Mouse (Mus musculus) testis, adult 2 months (tissue): ENCODE results near the gene Dntt. TPM values are rescaled to one million over a fixed set of nuclear protein-coding genes. Genes with fewer than 3 reads are reported as not detected.

Experiments
- H3K27ac ChIP-seq: fragments of 200-500 bp; 2 replicates; pipeline ENCODE4 v1.5.1; 2012; ENCODE audit warnings: low read depth, low read length; ENCODE audit not compliant: control insufficient read depth, insufficient read depth
- H3K27me3 ChIP-seq: fragments of 200-500 bp; 2 replicates; pipeline ENCODE4 v1.6.1; 2012; ENCODE audit warnings: mild to moderate bottlenecking, low read length, moderate library complexity; ENCODE audit not compliant: control insufficient read depth, insufficient read depth
- H3K36me3 ChIP-seq: fragments of 200-500 bp; 2 replicates; pipeline ENCODE4 v1.6.1; 2012; ENCODE audit warnings: mild to moderate bottlenecking, low read length; ENCODE audit not compliant: control insufficient read depth, insufficient read depth
- H3K4me1 ChIP-seq: fragments of 200-500 bp; 2 replicates; pipeline ENCODE4 v1.6.1; 2012; ENCODE audit warnings: low read length; ENCODE audit not compliant: control insufficient read depth, insufficient read depth
- H3K4me3 ChIP-seq: fragments of 200-500 bp; 2 replicates; pipeline ENCODE4 v1.5.1; 2012; ENCODE audit warnings: low read depth, mild to moderate bottlenecking, low read length, moderate library complexity, mixed read lengths; ENCODE audit not compliant: control insufficient read depth
- CTCF ChIP-seq: fragments of 200-500 bp; IDR thresholded peaks from 2 replicates; pipeline ENCODE4 v1.5.1; 2012; ENCODE audit warnings: low read depth, mild to moderate bottlenecking, inconsistent platforms, low read length, moderate library complexity; ENCODE audit not compliant: control insufficient read depth, insufficient read depth, insufficient replicate concordance
- POLR2A ChIP-seq: fragments of 200-500 bp; IDR thresholded peaks from 2 replicates; pipeline ENCODE4 v1.6.1; 2012; ENCODE audit warnings: low read depth, mild to moderate bottlenecking, inconsistent platforms, low read length, moderate library complexity; ENCODE audit not compliant: control insufficient read depth
- polyA plus RNA-seq: library from polyadenylated mRNA; depleted of rRNA; stranded (reverse); fragments of >200 nt; gene quantifications from 2 replicates; pipeline ENCODE4 v1.2.3, GENCODE M21; 2012

The Dntt gene
- polyA plus RNA-seq, 1 experiment = 0.25 TPM

DNA sequence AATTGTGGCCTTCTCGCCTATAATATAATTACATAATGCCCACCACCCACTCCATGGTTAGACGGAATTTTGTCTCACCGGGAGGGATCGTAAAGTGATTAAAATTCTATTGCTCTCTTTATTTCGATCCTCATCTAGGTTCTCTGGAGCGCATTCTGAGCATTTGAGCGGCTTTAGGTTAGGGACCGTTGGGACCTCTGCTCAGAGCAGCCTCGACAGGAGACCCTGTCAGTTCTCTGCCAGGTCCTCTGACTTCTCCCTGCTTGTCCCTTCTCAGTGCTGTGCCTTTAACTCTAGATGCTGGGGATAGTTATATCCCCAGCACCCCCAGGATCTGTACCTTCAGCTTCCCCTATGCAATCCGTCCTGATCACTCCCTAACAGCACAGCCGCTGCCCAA is 37.0 kb upstream of the Dntt start:
- H3K27ac ChIP-seq = no peak overlapping the region
- no peaks in the 10 kb centered on the region for H3K4me1 ChIP-seq
- no peaks in the 10 kb centered on the region for H3K36me3 ChIP-seq
- no peak for TF ChIP-seq POLR2A
- H3K27me3 ChIP-seq = no peaks in the 10 kb centered on the region
- no peak overlapping the region for H3K4me3 ChIP-seq

DNA sequence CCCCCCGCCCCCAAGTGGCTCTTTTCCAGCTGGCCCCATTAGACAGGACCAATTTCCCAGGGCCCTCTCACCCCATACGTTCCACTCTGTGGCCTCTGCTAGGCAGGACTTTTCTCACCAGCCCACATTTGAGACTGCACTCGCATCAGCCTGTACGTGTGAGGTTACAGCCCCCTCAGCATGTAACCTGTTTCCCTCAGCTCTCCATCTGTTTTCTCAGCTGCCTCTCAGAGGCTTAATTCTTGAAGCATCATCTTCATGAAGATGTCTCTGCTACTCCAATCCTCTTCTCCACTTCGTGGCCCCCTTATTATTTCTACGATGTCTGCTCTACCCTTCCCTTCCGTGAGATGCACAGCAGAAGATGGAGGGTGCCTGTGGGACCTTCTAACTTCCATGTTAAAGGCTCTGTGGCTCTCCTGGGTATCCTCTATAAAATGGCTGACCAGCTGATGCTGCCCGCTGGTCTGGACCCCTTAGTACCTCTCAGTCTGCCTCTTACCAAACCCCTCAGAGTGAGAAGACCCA is 36.5 kb upstream of the Dntt start:
- H3K4me1 ChIP-seq = no peaks in the 10 kb centered on the region
- H3K27me3 ChIP-seq = no peaks in the 10 kb centered on the region
- no peaks in the 10 kb centered on the region for H3K36me3 ChIP-seq
- H3K4me3 ChIP-seq = no peak overlapping the region
- no peak overlapping the region for H3K27ac ChIP-seq
- TF ChIP-seq CTCF = no peak
- TF ChIP-seq POLR2A = no peak

DNA sequence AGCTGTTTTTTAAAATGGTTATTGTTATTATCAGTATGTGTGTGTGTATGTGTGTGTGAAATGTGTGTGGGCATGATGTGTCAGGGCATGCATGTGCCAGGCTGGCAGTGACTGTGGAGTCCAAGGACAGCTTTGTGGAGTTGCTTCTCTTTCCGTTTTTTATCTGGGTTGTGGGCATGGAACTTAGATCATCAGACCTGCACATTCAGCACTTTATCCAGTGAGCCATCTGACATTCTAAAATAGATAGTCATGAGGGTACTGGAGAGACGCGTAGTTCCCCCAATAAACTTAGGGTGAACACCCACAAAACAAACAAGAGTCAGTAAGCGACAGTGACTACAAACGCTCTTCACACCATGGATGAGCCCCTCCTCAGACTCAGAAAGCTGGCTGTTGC is 35.7 kb upstream of the Dntt start:
- TF ChIP-seq CTCF (no peak), POLR2A (no peak)
- Histone ChIP-seq H3K4me3 (no peak overlapping the region), H3K27ac (no peak overlapping the region), H3K27me3 (no peaks in the 10 kb centered on the region), H3K36me3 (no peaks in the 10 kb centered on the region), H3K4me1 (no peaks in the 10 kb centered on the region)

DNA sequence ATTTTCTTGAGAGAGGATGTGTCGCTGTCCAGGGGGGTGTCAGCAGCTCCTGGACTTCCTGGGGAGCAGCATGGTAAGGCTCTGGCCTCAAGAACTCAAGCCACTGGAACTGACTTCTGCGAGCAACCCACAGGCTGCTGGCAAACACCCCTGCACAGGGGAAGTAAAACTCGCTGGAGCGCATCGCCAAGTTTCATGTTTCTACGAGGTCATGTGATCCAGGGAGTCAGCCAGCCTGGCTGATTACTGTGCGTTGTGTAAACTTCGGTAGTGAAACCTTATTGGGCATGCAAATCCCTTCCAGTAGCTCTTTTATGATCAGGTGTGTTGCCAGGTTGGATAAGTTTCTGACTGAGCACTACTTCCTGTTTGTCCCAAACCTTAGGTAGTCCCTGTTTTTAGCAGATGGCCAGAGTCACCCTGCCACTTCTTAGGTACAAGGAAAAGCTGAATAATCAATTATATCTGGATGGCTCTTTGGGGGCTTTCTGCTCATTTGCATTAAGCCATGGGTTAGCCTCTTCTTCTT is 35.0 kb upstream of the Dntt start, which contains the start of gene Blnk:
Gene Blnk, minus strand, starts transcription at position 479 of the 529 bp plus-strand sequence.
- no peaks in the 10 kb centered on the region for H3K27me3 ChIP-seq
- no peak within 1 kb of the TSS for H3K27ac ChIP-seq
- H3K4me1 ChIP-seq = no peaks in the 10 kb centered on the region
- no peak within 1 kb of the TSS for H3K4me3 ChIP-seq
- TF ChIP-seq POLR2A (no peak), CTCF (no peak)
- H3K36me3 ChIP-seq = no peaks in the 10 kb centered on the region

DNA sequence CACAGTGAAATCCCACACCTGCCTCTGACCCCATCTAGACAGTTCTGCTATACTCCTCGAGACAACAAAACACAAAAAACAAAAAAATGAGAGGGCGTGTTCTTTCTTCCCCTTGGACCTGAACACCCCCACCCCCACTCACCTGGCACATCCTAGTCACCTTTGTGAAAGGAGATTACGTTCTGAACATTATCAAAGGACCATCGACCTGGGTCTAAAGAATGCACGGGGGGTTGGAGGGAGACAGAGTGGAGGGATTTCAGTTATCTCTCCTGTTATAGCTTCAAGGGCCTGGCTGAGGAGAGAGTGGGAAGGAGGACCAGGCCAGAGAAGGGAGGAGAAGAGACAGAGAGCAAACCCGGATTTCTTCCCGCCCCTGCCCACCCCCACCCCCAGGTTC is 34.2 kb upstream of the Dntt start:
- no peaks in the 10 kb centered on the region for H3K4me1 ChIP-seq
- no peaks in the 10 kb centered on the region for H3K36me3 ChIP-seq
- H3K27ac ChIP-seq = no peak overlapping the region
- no peak overlapping the region for H3K4me3 ChIP-seq
- H3K27me3 ChIP-seq = no peaks in the 10 kb centered on the region
- TF ChIP-seq POLR2A = no peak
- TF ChIP-seq CTCF = no peak

DNA sequence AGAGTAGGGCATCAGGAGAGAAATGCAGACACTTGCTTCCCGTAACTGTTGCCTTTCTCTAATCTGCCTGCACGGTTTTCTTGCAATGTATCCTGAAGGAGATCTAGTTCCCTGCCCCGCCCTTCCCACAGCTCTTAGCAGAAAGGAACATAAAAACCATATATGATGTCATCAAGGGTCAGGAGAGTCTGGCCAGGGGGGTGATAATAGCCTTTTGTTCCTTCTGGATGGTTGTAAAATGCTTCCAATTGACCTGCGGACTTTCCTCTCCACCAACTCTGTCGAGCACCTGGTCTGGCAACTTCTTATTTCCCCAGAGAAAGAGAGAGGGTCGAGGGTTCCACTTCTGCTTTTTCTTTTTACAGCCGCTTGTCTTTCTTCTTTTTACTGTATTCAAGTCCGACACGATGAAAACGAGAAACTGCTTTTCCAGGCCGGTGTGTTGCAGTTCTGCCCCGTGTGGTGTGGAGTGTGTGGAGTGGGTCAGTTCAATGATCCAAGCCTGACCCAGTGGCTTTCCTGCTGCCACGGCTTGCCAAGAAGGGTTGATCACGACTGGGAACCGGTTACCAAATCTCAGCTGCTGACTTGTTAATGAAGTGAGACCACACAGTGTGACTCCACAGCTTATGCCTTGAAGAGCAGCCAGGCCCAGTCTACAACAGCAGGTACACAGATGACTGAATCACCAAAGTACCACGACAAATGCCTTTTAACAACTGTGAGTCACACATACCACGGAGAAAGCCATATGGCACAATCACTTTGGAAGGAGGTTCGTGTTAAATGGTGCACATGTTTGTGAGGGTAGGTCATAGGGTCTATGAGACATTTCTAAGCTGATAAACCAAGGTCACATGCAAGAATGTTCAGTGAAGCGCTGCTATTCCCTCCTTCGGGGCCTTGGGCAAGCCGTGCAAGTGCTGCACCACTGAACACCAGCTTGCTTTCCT is 33.4 kb upstream of the Dntt start:
- H3K4me3 ChIP-seq = no peak overlapping the region
- H3K36me3 ChIP-seq = no peaks in the 10 kb centered on the region
- no peaks in the 10 kb centered on the region for H3K27me3 ChIP-seq
- H3K27ac ChIP-seq = no peak overlapping the region
- no peaks in the 10 kb centered on the region for H3K4me1 ChIP-seq
- TF ChIP-seq CTCF (no peak), POLR2A (no peak)

DNA sequence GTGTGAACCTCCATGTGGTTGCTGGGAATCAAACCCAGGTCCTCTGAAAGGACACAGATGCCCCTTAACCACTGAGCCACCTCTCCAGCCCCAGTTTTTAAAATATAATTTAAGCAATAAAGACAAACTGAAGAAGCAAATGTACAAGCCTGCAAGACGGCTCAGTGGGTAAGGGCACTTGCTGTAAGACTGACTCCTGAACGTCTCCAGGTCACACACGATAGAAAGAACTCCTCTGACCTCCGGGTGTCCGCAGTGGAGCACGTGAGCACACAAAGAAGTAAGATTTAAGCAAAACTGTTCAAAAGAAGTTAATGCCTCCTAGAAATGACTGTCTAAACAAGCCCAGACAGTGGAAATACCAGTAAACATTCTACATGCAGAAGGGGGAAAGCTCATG is 32.4 kb upstream of the Dntt start:
- no peaks in the 10 kb centered on the region for H3K4me1 ChIP-seq
- no peak overlapping the region for H3K27ac ChIP-seq
- no peaks in the 10 kb centered on the region for H3K36me3 ChIP-seq
- TF ChIP-seq CTCF (no peak), POLR2A (no peak)
- no peak overlapping the region for H3K4me3 ChIP-seq
- no peaks in the 10 kb centered on the region for H3K27me3 ChIP-seq
